Mouse (Mus musculus): ENCODE measurements around the gene Evc. TPM values are rescaled to one million over a fixed set of nuclear protein-coding genes. Genes with fewer than 3 reads are reported as not detected.

The Evc gene
- polyA plus RNA-seq, 1 experiment from 2014 or later, result 11.2 TPM

DNA sequence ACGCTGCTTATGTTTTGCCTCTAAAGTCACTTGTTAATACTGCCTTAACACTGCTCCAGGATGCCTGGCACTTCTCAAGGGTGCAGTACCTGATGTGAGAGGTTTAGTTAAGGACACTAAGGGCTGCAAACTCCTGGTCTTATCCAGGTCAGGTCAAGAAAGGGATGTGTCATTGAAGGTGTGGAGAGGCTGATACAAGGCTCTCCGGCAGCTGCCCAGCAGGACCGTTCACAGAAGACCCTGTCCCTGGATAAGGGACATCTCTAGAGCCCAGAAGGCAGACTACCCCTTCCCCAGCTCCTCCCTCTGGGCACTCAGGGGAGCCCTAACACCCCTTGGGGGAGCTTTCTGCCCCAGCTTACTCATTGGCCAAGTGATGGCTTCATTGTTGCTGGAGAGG lies 1.0 kb upstream of the Evc start:
- Histone ChIP-seq H3K27me3 (replicated peaks) (no peaks in the 10 kb centered on the region), H3K4me3 (replicated peaks) (peak overlapping the region; percentile 69), H3K4me1 (replicated peaks) (peaks cover 17% of the 10 kb centered on the region), H3K4me2 (replicated peaks) (peak overlapping the region; percentile 87), H3K27ac (peak overlapping the region; percentile 66), H3K36me3 (no peaks in the 10 kb centered on the region), H3K9me3 (no peaks in the 10 kb centered on the region), H3K9ac (peak overlapping the region; percentile 71)
- no peak for ATAC-seq
- WGBS, result 69% methylated on average over 3 of the region's 3 CpGs

DNA sequence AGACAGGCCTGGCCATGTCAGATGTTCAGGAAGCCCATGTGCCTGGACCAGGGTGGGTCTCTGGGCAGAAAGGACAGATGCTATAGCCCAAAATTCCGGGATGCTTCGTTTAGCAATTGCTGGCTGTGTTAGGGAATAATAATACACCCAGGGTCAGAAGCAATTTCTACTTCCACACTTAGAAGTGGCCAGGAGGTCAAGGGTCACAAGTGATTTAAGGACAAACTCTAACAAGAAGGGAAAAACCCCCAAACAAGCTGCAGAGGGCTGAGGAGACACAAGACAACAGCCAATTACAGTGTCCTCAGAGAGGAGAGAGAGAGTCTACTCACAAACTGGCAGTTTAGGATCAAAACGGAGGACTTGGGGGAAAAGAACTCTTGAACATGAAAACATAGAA lies 1.6 kb downstream of the Evc start:
- Histone ChIP-seq H3K4me1 (replicated peaks) (peaks cover 17% of the 10 kb centered on the region), H3K36me3 (no peaks in the 10 kb centered on the region; the same call in 1 of the 2 replicates), H3K9ac (no peak overlapping the region), H3K4me2 (replicated peaks) (no peak overlapping the region), H3K27me3 (replicated peaks) (no peaks in the 10 kb centered on the region), H3K9me3 (no peaks in the 10 kb centered on the region), H3K27ac (no peak overlapping the region), H3K4me3 (replicated peaks) (no peak overlapping the region)
- ATAC-seq, result no peak
- 72% methylated on average over 3 of the region's 3 CpGs for WGBS

DNA sequence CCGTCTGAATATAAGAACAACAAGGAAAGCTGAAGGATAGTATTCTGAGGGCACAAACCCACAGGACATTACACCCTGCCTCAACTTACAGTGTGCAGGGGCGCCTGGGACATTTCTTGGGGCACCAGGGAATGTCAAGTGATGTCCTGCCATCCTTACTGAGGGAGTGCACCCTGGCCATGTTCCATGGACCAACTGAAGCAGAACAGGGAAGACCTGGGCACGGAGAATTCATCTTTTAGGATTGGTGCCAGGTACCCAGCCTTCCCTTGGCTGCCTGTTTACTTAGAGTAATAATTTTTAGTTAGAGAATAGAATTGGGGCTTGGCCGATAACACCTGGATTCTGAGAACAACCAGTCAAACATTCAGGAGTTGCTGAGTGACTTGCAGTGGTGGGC lies 4.6 kb downstream of the Evc start:
- H3K9me3 ChIP-seq, result no peaks in the 10 kb centered on the region
- no peaks in the 10 kb centered on the region for H3K27me3 ChIP-seq (replicated peaks)
- no peak overlapping the region for H3K4me3 ChIP-seq (replicated peaks)
- WGBS, result 75% methylated on average over 4 of the region's 4 CpGs
- no peak for ATAC-seq
- peaks cover 6% of the 10 kb centered on the region for H3K4me1 ChIP-seq (replicated peaks)
- no peak overlapping the region for H3K27ac ChIP-seq
- no peaks in the 10 kb centered on the region; the same call in 1 of the 2 replicates for H3K36me3 ChIP-seq
- no peak overlapping the region for H3K9ac ChIP-seq
- no peak overlapping the region for H3K4me2 ChIP-seq (replicated peaks)

DNA sequence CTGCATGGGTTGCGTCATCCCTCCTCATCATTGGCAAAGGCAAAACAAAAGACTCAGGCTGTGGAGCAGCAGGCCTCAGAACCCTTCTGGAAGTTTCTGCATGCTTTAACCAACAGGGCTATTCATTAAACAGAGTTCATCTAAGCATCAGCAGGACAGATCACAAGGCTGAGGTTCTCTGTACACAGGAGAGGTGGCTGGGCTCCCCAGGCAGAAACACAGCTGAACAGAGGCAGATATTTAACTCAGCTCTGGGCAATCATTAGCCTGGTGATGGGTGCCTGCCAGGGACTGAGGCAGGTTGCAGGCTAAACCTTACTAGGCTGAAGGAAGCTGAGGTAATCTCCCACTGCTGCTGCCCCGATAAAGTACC lies 5.6 kb downstream of the Evc start:
- no peak overlapping the region for H3K27ac ChIP-seq
- no peak overlapping the region for H3K9ac ChIP-seq
- H3K4me2 ChIP-seq (replicated peaks), result no peak overlapping the region
- H3K27me3 ChIP-seq (replicated peaks), result no peaks in the 10 kb centered on the region
- H3K36me3 ChIP-seq, result no peaks in the 10 kb centered on the region; the same call in 1 of the 2 replicates
- no peak for ATAC-seq
- H3K4me1 ChIP-seq (replicated peaks), result peaks cover 5% of the 10 kb centered on the region; the same call in 1 of the 2 replicates
- WGBS, result 83% methylated on average over 2 of the region's 2 CpGs
- no peaks in the 10 kb centered on the region for H3K9me3 ChIP-seq
- H3K4me3 ChIP-seq (replicated peaks), result no peak overlapping the region

DNA sequence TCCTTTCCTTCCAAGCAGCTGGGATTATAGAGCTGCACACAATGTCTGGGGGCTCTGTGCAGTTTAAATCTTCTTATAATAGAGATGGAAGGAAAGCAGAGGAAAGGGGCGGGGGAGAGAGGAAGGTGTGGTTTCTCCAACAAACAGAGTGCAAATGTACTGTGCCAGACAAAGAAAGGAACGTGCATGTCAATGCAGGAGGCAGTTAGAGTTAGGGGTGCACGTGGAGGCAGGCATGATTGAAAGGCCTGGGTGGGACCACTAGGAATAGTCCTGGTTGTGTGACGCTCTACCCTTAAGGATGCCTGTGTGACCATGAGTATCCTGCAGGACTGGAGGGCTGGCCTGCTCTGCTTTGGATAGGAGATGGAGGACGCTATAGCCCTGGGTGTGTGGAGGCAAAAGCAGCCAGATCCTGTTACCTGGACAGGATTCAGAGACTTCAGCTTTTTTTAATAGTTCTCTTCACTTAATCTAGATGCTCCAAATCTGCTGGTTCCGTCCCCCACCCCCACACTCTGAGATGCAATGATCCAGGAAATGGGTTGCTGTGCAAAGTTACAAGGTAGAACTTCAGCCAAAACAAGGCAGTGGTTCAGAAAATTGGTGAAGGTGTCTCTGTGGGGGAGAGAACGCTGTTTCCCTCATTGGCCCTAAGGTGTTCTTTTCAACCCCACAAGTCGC lies 6.1 kb downstream of the Evc start:
- Histone ChIP-seq H3K9ac (no peak overlapping the region), H3K27me3 (replicated peaks) (no peaks in the 10 kb centered on the region), H3K4me2 (replicated peaks) (no peak overlapping the region), H3K4me3 (replicated peaks) (no peak overlapping the region), H3K27ac (no peak overlapping the region), H3K36me3 (no peaks in the 10 kb centered on the region; the same call in 1 of the 2 replicates), H3K9me3 (no peaks in the 10 kb centered on the region), H3K4me1 (replicated peaks) (no peaks in the 10 kb centered on the region)
- no peak for ATAC-seq
- WGBS, result 81% methylated on average over 8 of the region's 8 CpGs

DNA sequence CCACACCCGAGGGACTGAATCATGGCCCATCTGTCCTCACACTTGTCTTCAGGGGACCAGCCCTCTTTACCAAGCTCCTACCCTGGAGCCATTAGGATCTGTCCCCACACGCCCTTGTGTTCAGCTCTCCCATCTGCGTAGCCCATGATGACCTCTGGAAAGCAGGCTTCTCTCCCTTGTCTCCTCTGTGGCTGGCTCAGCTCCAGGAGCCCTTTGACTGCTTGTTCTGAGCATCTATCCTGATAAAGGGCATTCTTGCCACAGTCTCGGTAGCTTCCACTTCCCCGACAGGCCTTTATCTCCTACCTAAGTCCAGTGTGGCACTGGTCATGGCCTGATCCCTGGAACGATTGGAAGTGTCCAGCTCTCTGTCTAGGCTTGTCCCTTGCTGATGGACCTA lies 10.0 kb downstream of the Evc start:
- no peak overlapping the region for H3K4me2 ChIP-seq (replicated peaks)

GRCm38 (mm10) chr5:37320761-37321160 lies 15.9 kb downstream of the Evc start:
- no peaks in the 10 kb centered on the region for H3K9me3 ChIP-seq
- no peak for ATAC-seq
- H3K9ac ChIP-seq, result no peak overlapping the region
- H3K4me2 ChIP-seq (replicated peaks), result no peak overlapping the region
- H3K36me3 ChIP-seq, result no peaks in the 10 kb centered on the region
- H3K4me1 ChIP-seq (replicated peaks), result no peaks in the 10 kb centered on the region
- no peak overlapping the region for H3K4me3 ChIP-seq (replicated peaks)
- no peak overlapping the region for H3K27ac ChIP-seq
- no peaks in the 10 kb centered on the region for H3K27me3 ChIP-seq (replicated peaks)
- 86% methylated on average over 4 of the region's 4 CpGs for WGBS

More for the DNA sequence above, 10.0 kb downstream of the Evc start:
- Histone ChIP-seq H3K4me1 (replicated peaks) (no peaks in the 10 kb centered on the region), H3K9me3 (no peaks in the 10 kb centered on the region), H3K36me3 (no peaks in the 10 kb centered on the region; the same call in 1 of the 2 replicates), H3K27ac (no peak overlapping the region), H3K9ac (no peak overlapping the region), H3K27me3 (replicated peaks) (no peaks in the 10 kb centered on the region), H3K4me3 (replicated peaks) (no peak overlapping the region)
- 90% methylated on average over 6 of the region's 6 CpGs for WGBS
- no peak for ATAC-seq

- 69% methylated on average over 3 of the region's 3 CpGs for WGBS
- Histone ChIP-seq H3K4me2 (replicated peaks) (no peak overlapping the region), H3K4me3 (replicated peaks) (no peak overlapping the region), H3K9me3 (no peaks in the 10 kb centered on the region), H3K9ac (no peak overlapping the region), H3K4me1 (replicated peaks) (no peaks in the 10 kb centered on the region), H3K27me3 (replicated peaks) (no peaks in the 10 kb centered on the region), H3K27ac (no peak overlapping the region), H3K36me3 (peaks cover 5% of the 10 kb centered on the region; the same call in 1 of the 2 replicates)
- no peak for ATAC-seq
Measured at GRCm38 (mm10) chr5:37320174-37320573, 16.5 kb downstream of the Evc start.

DNA sequence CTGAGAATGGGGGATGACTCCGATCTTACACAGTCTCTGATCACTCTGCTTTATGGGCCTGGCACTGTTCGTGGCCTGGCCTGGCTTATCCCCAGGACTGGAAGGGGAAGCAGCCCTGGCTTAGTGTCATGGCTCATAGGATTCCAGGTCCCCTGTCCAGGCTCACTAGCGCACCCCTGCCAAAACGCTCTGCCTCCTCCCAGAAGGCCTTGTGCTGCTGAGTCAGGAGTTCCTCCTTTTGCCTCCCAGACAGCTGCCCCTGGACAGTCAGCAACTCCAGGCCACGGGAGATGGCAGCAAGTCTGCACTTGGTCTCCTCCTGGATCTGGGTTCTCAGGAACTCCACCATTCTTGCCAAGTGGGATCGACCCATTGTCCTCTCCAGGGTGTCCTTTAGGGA lies 18.0 kb downstream of the Evc start:
- H3K36me3 ChIP-seq, result peaks cover 6% of the 10 kb centered on the region; the same call in 1 of the 2 replicates
- H3K4me2 ChIP-seq (replicated peaks), result no peak overlapping the region
- H3K9ac ChIP-seq, result no peak overlapping the region
- no peak overlapping the region for H3K4me3 ChIP-seq (replicated peaks)
- no peak overlapping the region for H3K27ac ChIP-seq
- no peaks in the 10 kb centered on the region for H3K9me3 ChIP-seq
- no peaks in the 10 kb centered on the region for H3K27me3 ChIP-seq (replicated peaks)
- ATAC-seq, result no peak
- WGBS, result 91% methylated on average over 6 of the region's 6 CpGs
- no peaks in the 10 kb centered on the region for H3K4me1 ChIP-seq (replicated peaks)

DNA sequence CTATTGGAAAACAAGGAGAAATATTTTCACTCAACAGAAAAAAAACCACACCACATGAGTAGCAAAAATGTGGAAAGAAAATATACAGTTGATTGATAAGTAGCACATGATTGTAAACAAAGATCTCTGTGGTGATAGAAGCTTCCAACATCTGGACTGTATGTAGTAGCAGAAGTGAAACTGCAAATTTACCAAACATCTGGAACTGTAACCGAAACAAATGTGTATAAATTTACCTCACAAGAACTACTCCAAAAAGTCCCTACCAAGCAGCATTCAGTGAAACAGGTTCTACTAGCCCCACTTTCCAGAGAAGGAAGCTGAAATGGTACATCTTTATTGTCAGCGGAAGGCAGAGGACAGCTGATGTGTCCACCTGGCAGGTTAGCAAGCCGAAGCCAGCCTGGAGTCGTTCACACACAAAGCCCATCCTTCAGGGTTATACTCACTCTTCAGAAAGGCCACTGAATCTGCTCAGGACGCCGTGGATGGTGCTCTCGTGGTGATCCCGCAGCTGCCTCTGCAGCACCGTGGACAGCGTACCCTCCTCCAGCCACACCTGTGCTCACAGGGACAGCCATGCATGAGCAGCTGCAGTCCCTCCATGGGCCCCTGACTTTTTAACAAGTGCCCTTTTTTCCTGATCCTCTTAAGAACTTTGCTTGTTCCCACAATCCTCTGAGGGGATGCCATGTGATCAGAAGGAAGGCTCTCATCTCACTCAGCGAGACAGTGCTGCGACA lies 23.5 kb downstream of the Evc start:
- H3K9ac ChIP-seq, result no peak overlapping the region
- H3K4me1 ChIP-seq (replicated peaks), result no peaks in the 10 kb centered on the region
- H3K4me2 ChIP-seq (replicated peaks), result no peak overlapping the region
- WGBS, result 85% methylated on average over 12 of the region's 12 CpGs
- ATAC-seq, result no peak
- H3K27me3 ChIP-seq (replicated peaks), result no peaks in the 10 kb centered on the region
- no peak overlapping the region for H3K27ac ChIP-seq
- H3K36me3 ChIP-seq, result peaks cover 13% of the 10 kb centered on the region; the same call in 1 of the 2 replicates
- no peak overlapping the region for H3K4me3 ChIP-seq (replicated peaks)
- no peaks in the 10 kb centered on the region for H3K9me3 ChIP-seq

DNA sequence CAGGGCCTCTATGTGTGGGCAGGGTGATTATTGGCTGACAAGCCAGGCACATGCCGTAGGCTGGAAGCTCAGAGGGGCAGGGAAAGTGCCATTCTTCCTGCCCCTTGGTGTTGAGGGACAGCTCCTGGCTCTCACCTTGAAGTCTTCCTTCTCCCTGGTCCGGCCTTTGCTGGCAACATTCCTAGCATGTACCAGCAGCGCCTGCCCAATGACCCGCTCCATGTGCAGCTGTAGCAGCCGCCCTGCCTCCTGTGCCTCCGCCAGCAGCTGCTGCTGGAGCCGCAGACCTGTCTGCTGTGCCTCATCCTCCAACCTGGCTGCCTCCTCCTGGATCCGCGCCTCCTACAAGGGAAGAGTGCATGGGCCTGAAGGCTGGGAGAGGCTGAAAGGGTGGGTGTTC lies 26.7 kb downstream of the Evc start:
- H3K36me3 ChIP-seq, result 0 out of 2 replicates have a peak, but pooled peaks cover 6% of the 10 kb centered on the region
- ATAC-seq, result no peak
- WGBS, result 88% methylated on average over 9 of the region's 9 CpGs

GRCm38 (mm10) chr5:37298370-37298769 lies 38.3 kb downstream of the Evc start:
- H3K27ac ChIP-seq, result no peak overlapping the region
- no peak overlapping the region for H3K4me2 ChIP-seq (replicated peaks)
- no peaks in the 10 kb centered on the region for H3K4me1 ChIP-seq (replicated peaks)
- no peaks in the 10 kb centered on the region for H3K9me3 ChIP-seq
- H3K27me3 ChIP-seq (replicated peaks), result no peaks in the 10 kb centered on the region
- H3K4me3 ChIP-seq (replicated peaks), result no peak overlapping the region
- WGBS, result 20% methylated on average over 7 of the region's 7 CpGs
- H3K9ac ChIP-seq, result no peak overlapping the region
- H3K36me3 ChIP-seq, result no peaks in the 10 kb centered on the region
- ATAC-seq, result no peak

More for the DNA sequence above, 26.7 kb downstream of the Evc start:
- Histone ChIP-seq H3K9me3 (no peaks in the 10 kb centered on the region), H3K27me3 (replicated peaks) (no peaks in the 10 kb centered on the region), H3K4me1 (replicated peaks) (no peaks in the 10 kb centered on the region), H3K27ac (no peak overlapping the region), H3K4me2 (replicated peaks) (no peak overlapping the region), H3K4me3 (replicated peaks) (no peak overlapping the region), H3K9ac (no peak overlapping the region)

DNA sequence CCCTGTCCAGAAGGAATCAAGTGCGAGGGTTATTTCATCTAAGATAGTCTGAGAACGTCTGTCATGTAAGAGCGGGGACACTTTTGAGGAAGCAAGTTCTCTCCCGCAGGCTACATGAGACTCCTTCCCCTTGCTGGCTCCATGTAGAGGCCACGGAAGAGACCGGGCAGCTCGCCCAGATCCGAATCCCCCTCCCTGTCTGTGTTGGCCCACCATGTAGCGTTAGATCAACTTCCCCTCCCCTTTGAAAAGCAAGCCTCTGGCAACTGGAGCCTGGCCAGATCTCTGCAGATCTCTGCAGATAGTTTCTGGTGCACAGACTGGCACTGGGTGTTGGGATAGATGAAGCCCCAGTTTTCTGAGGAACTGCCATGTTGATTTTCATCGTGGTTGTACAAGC lies 40.0 kb downstream of the Evc start:
- no peaks in the 10 kb centered on the region for H3K36me3 ChIP-seq
- ATAC-seq, result no peak
- no peaks in the 10 kb centered on the region for H3K9me3 ChIP-seq
- no peaks in the 10 kb centered on the region for H3K4me1 ChIP-seq (replicated peaks)
- H3K4me2 ChIP-seq (replicated peaks), result no peak overlapping the region
- H3K4me3 ChIP-seq (replicated peaks), result no peak overlapping the region
- H3K9ac ChIP-seq, result no peak overlapping the region
- 64% methylated on average over 10 of the region's 10 CpGs for WGBS
- H3K27ac ChIP-seq, result no peak overlapping the region
- no peaks in the 10 kb centered on the region for H3K27me3 ChIP-seq (replicated peaks)
